Mouse (Mus musculus) CD8-positive naive resting alpha-beta T cell, adult 2 months (primary cell): ENCODE measurements around the gene Taar3.

Experiments used
- DNase-seq, 2 experiments: peaks; one replicate each; pipeline ENCODE4 v3.0.0; 2022; ENCODE audit warnings: low read depth in 2 of 2, low spot score in 2 of 2

Gene Taar3

GRCm38 (mm10) chr10:23993381-23993780, 44.0 kb downstream of the Taar3 start, which contains the start of gene Taar7a:
Gene Taar7a (minus strand): TSS chr10:23993481.
- DNase-seq = no peak

- DNase-seq = no peak
These were observed 50.3 kb downstream of the Taar3 start, which contains the start of gene Taar7b for GRCm38 (mm10) chr10:23999639-24000038. Gene Taar7b (plus strand): TSS chr10:23999939.
